ENCODE assay signal across 13 mouse cellular contexts in the genomic region with DNA sequence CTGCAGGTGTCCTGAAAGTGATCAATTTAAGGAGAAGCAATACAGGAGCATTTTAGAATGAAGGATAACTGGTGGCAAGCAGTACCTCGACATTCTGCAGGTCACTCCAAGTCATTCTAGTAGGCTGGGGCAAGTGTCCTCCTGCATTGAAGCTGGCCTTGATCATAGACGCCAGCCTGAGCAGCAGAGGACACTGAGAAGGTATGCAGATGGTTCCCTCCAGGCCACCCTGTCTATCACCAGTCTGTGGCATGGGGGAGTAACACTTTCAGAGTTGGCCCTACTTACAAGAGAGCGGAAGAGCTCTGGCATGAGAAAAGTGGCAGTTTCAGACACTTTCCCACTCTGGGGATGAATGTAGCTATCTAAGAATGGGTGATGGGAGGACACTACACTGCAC.
"Had no signal": no experiment of that assay in that cellular context is flagged by ENCODE, and none has a peak within 500 bp of the region (broad histone marks: within the 10 kb centered on the region; RNA-seq: fewer than 3 reads in every experiment).

No protein-coding gene starts in this region.

- H3K4me2 ChIP-seq: limb, embryonic 13.5 days; lung, embryonic 14.5 days; neural tube, embryonic 12.5 days had no signal

- DNase-seq: kidney, postnatal 14 days; left cerebral cortex, postnatal 4 days; lung, embryonic 14.5 days; lung, postnatal 10 days; lung, postnatal 4 days; midbrain, embryonic 14.5 days; thymus, postnatal 4 days had no signal

- H3K4me3 ChIP-seq: limb, embryonic 13.5 days; midbrain, embryonic 10.5 days; myocyte; neural tube, embryonic 12.5 days had no signal

- H3K9me3 ChIP-seq: limb, embryonic 13.5 days; midbrain, embryonic 10.5 days; neural tube, embryonic 12.5 days had no signal

- H3K27ac ChIP-seq: limb, embryonic 13.5 days; liver, embryonic 14.5 days; midbrain, embryonic 10.5 days; neural tube, embryonic 12.5 days; stomach, postnatal 0 days had no signal

- H3K9ac ChIP-seq: limb, embryonic 13.5 days; liver, embryonic 14.5 days; lung, embryonic 14.5 days; neural tube, embryonic 12.5 days had no signal

- H3K36me3 ChIP-seq: limb, embryonic 13.5 days; midbrain, embryonic 10.5 days; neural tube, embryonic 12.5 days had no signal

- H3K27me3 ChIP-seq: limb, embryonic 13.5 days; neural tube, embryonic 12.5 days had no signal
